Comparison of ENCODE assay signal across 16 mouse cellular contexts in genomic region chr17:73098636-73099035, GRCm38 (mm10).
"Had no signal": no experiment of that assay in that cellular context is flagged by ENCODE, and none has a peak within 500 bp of the region (broad histone marks: within the 10 kb centered on the region; RNA-seq: fewer than 3 reads in every experiment).

No protein-coding gene starts in this region.

- H3K4me1 ChIP-seq: intestine, embryonic 15.5 days; kidney, embryonic 15.5 days; liver, embryonic 13.5 days; lung, embryonic 15.5 days; neural tube, embryonic 13.5 days; stomach, embryonic 15.5 days had no signal

- H3K27ac ChIP-seq: intestine, embryonic 15.5 days; kidney, embryonic 15.5 days; left cerebral cortex, adult 2 months; liver, embryonic 13.5 days; lung, embryonic 15.5 days; neural tube, embryonic 13.5 days; stomach, embryonic 15.5 days had no signal

- ATAC-seq: intestine, embryonic 15.5 days had no signal

- H3K27me3 ChIP-seq: intestine, embryonic 15.5 days; kidney, embryonic 15.5 days; liver, embryonic 13.5 days; lung, embryonic 15.5 days; neural tube, embryonic 13.5 days; stomach, embryonic 15.5 days had no signal

- DNase-seq: kidney, adult 11 months; kidney, adult 8-10 months; kidney, postnatal 10 days; kidney, postnatal 36 days; layer of hippocampus, postnatal 36 days; liver, embryonic 13.5 days; midbrain, embryonic 14.5 days; right cerebral cortex, postnatal 25 days; spleen, adult 18-20 months; thymus, postnatal 36 days had no signal

- H3K9me3 ChIP-seq: intestine, embryonic 15.5 days; kidney, embryonic 15.5 days; liver, embryonic 13.5 days; lung, embryonic 15.5 days; neural tube, embryonic 13.5 days; stomach, embryonic 15.5 days had no signal

- H3K4me3 ChIP-seq: intestine, embryonic 15.5 days; kidney, embryonic 15.5 days; left cerebral cortex, adult 2 months; liver, embryonic 13.5 days; lung, embryonic 15.5 days; neural tube, embryonic 13.5 days; stomach, embryonic 15.5 days had no signal

- H3K36me3 ChIP-seq: intestine, embryonic 15.5 days; kidney, embryonic 15.5 days; liver, embryonic 13.5 days; lung, embryonic 15.5 days; neural tube, embryonic 13.5 days; stomach, embryonic 15.5 days had no signal
